Mouse (Mus musculus): ENCODE measurements around the gene Vkorc1l1.

DNA sequence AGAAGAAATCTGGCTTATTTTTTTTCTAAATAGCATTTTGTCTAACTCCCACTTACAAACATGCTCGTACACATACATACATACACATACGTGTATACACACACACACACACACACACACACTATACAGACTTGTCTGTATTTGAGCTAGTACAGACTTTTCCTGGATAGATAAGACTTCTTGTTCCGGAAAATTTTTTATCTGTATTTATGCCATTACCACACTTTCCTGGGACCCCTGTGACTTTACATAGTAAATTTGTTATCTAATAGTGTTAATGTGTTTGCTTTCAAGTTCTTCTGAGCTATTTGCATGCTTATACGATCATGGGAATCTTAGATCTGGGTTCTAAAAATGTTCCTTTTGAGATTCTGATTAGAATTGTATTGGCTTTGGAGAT lies 10.4 kb downstream of the Vkorc1l1 start:
- TF ChIP-seq CTCF (IDR thresholded peaks at IDR 0.05; ENCODE audit: extremely low read depth, insufficient read depth, insufficient read length, insufficient replicate concordance): no peak
- TF ChIP-seq POLR2A (IDR thresholded peaks at IDR 0.05; ENCODE audit: low read depth, low read length): no peak
